Mouse (Mus musculus): Measurements from ENCODE around the gene Meis1. TPM values are rescaled to one million over a fixed set of nuclear protein-coding genes. Genes with fewer than 3 reads are reported as not detected.

Gene Meis1
- polyA plus RNA-seq, 1 experiment = 34.6 TPM

- Histone ChIP-seq H3K4me3 (ENCODE audit: insufficient read depth, low read length) (no peak overlapping the region), H3K27ac (ENCODE audit: insufficient read depth, low read length) (no peak overlapping the region), H3K4me1 (ENCODE audit: control insufficient read depth, insufficient read depth, low read length) (peaks cover 12% of the 10 kb centered on the region; the same call in 1 of the 2 replicates)
- TF ChIP-seq CTCF (IDR thresholded peaks at IDR 0.05; ENCODE audit: borderline replicate concordance, insufficient read depth, low read length) = no peak
- no peak for TF ChIP-seq POLR2A (IDR thresholded peaks at IDR 0.05; ENCODE audit: low read depth, low read length)
These were observed 61.5 kb downstream of the Meis1 start for GRCm38 (mm10) chr11:18957097-18957804.

- TF ChIP-seq POLR2A (IDR thresholded peaks at IDR 0.05; ENCODE audit: low read depth, low read length) (no peak), CTCF (IDR thresholded peaks at IDR 0.05; ENCODE audit: borderline replicate concordance, insufficient read depth, low read length) (no peak)
- H3K27ac ChIP-seq (ENCODE audit: insufficient read depth, low read length) = no peak overlapping the region
- peaks cover 12% of the 10 kb centered on the region; the same call in 1 of the 2 replicates for H3K4me1 ChIP-seq (ENCODE audit: control insufficient read depth, insufficient read depth, low read length)
- no peak overlapping the region for H3K4me3 ChIP-seq (ENCODE audit: insufficient read depth, low read length)
These were observed 62.8 kb downstream of the Meis1 start for GRCm38 (mm10) chr11:18955969-18956368.

GRCm38 (mm10) chr11:18954852-18955251 lies 63.9 kb downstream of the Meis1 start:
- Histone ChIP-seq H3K4me3 (ENCODE audit: insufficient read depth, low read length) (no peak overlapping the region), H3K4me1 (ENCODE audit: control insufficient read depth, insufficient read depth, low read length) (peaks cover 12% of the 10 kb centered on the region; the same call in 1 of the 2 replicates), H3K27ac (ENCODE audit: insufficient read depth, low read length) (no peak overlapping the region)
- TF ChIP-seq POLR2A (IDR thresholded peaks at IDR 0.05; ENCODE audit: low read depth, low read length) (no peak), CTCF (IDR thresholded peaks at IDR 0.05; ENCODE audit: borderline replicate concordance, insufficient read depth, low read length) (no peak)

GRCm38 (mm10) chr11:18953892-18954291 lies 64.9 kb downstream of the Meis1 start:
- H3K4me3 ChIP-seq (ENCODE audit: insufficient read depth, low read length) = no peak overlapping the region
- H3K27ac ChIP-seq (ENCODE audit: insufficient read depth, low read length) = peak overlapping the region; percentile 3; the same call in 1 of the 2 replicates
- TF ChIP-seq CTCF (IDR thresholded peaks at IDR 0.05; ENCODE audit: borderline replicate concordance, insufficient read depth, low read length) (no peak), POLR2A (IDR thresholded peaks at IDR 0.05; ENCODE audit: low read depth, low read length) (no peak)
- H3K4me1 ChIP-seq (ENCODE audit: control insufficient read depth, insufficient read depth, low read length) = peaks cover 10% of the 10 kb centered on the region; the same call in 1 of the 2 replicates

- no peak overlapping the region; the same call in 1 of the 2 replicates for H3K27ac ChIP-seq (ENCODE audit: insufficient read depth, low read length)
- no peak for TF ChIP-seq POLR2A (IDR thresholded peaks at IDR 0.05; ENCODE audit: low read depth, low read length)
- TF ChIP-seq CTCF (IDR thresholded peaks at IDR 0.05; ENCODE audit: borderline replicate concordance, insufficient read depth, low read length) = no peak
- peaks cover 3% of the 10 kb centered on the region; the same call in 1 of the 2 replicates for H3K4me1 ChIP-seq (ENCODE audit: control insufficient read depth, insufficient read depth, low read length)
- no peak overlapping the region for H3K4me3 ChIP-seq (ENCODE audit: insufficient read depth, low read length)
These were observed 70.0 kb downstream of the Meis1 start for GRCm38 (mm10) chr11:18948600-18949295.

GRCm38 (mm10) chr11:18947434-18947833 lies 71.4 kb downstream of the Meis1 start:
- Histone ChIP-seq H3K4me1 (ENCODE audit: control insufficient read depth, insufficient read depth, low read length) (peaks cover 2% of the 10 kb centered on the region; the same call in 1 of the 2 replicates), H3K4me3 (ENCODE audit: insufficient read depth, low read length) (no peak overlapping the region), H3K27ac (ENCODE audit: insufficient read depth, low read length) (no peak overlapping the region)
- TF ChIP-seq POLR2A (IDR thresholded peaks at IDR 0.05; ENCODE audit: low read depth, low read length) = no peak
- TF ChIP-seq CTCF (IDR thresholded peaks at IDR 0.05; ENCODE audit: borderline replicate concordance, insufficient read depth, low read length) = no peak

GRCm38 (mm10) chr11:18945778-18946177 lies 73.0 kb downstream of the Meis1 start:
- H3K4me3 ChIP-seq (ENCODE audit: insufficient read depth, low read length) = no peak overlapping the region
- TF ChIP-seq CTCF (IDR thresholded peaks at IDR 0.05; ENCODE audit: borderline replicate concordance, insufficient read depth, low read length) = no peak
- TF ChIP-seq POLR2A (IDR thresholded peaks at IDR 0.05; ENCODE audit: low read depth, low read length) = no peak
- H3K4me1 ChIP-seq (ENCODE audit: control insufficient read depth, insufficient read depth, low read length) = peaks cover 7% of the 10 kb centered on the region
- H3K27ac ChIP-seq (ENCODE audit: insufficient read depth, low read length) = no peak overlapping the region

GRCm38 (mm10) chr11:18944972-18945625 lies 73.7 kb downstream of the Meis1 start:
- no peak overlapping the region for H3K4me3 ChIP-seq (ENCODE audit: insufficient read depth, low read length)
- H3K27ac ChIP-seq (ENCODE audit: insufficient read depth, low read length) = no peak overlapping the region
- TF ChIP-seq POLR2A (IDR thresholded peaks at IDR 0.05; ENCODE audit: low read depth, low read length) (no peak), CTCF (IDR thresholded peaks at IDR 0.05; ENCODE audit: borderline replicate concordance, insufficient read depth, low read length) (no peak)
- peaks cover 7% of the 10 kb centered on the region for H3K4me1 ChIP-seq (ENCODE audit: control insufficient read depth, insufficient read depth, low read length)

GRCm38 (mm10) chr11:18944209-18944608 lies 74.6 kb downstream of the Meis1 start:
- no peak overlapping the region for H3K4me3 ChIP-seq (ENCODE audit: insufficient read depth, low read length)
- H3K4me1 ChIP-seq (ENCODE audit: control insufficient read depth, insufficient read depth, low read length) = peaks cover 7% of the 10 kb centered on the region
- TF ChIP-seq POLR2A (IDR thresholded peaks at IDR 0.05; ENCODE audit: low read depth, low read length) = no peak
- no peak for TF ChIP-seq CTCF (IDR thresholded peaks at IDR 0.05; ENCODE audit: borderline replicate concordance, insufficient read depth, low read length)
- no peak overlapping the region for H3K27ac ChIP-seq (ENCODE audit: insufficient read depth, low read length)

Data from embryonic fibroblast, embryonic 13.5 days (primary cell).